Mouse (Mus musculus): ENCODE data around the gene Ttll2.
"Not testable (repeated sequence)": the region's sequence is repeated elsewhere in the genome, so short reads cannot be mapped to it uniquely, and the experiment has no call there.

- TF ChIP-seq POLR2A (IDR thresholded peaks at IDR 0.05; ENCODE audit: low read depth, low read length); ELF1 (IDR thresholded peaks at IDR 0.05; ENCODE audit: low read depth, low read length); CTCF (conservative IDR thresholded peaks at IDR 0.05 in 1 of 2, IDR thresholded peaks at IDR 0.05 in 1 of 2; ENCODE audit: low read depth in 2 of 2, low read length in 2 of 2); EP300 (IDR thresholded peaks at IDR 0.05; ENCODE audit: low read length); NRF1 (IDR thresholded peaks at IDR 0.05; ENCODE audit: low read depth, low read length); SMC3 (IDR thresholded peaks at IDR 0.05; ENCODE audit: low read depth, low read length); ZNF384 (IDR thresholded peaks at IDR 0.05; ENCODE audit: low read depth, low read length); ZMIZ1 (IDR thresholded peaks at IDR 0.05; ENCODE audit: low read depth, low read length); TCF12 (IDR thresholded peaks at IDR 0.05; ENCODE audit: low read depth, low read length); MAFK (IDR thresholded peaks at IDR 0.05; ENCODE audit: insufficient replicate concordance, low read length); MAX (IDR thresholded peaks at IDR 0.05; ENCODE audit: low read length); ETS1 (conservative IDR thresholded peaks at IDR 0.05; ENCODE audit: low read depth, low read length); SIN3A (IDR thresholded peaks at IDR 0.05; ENCODE audit: low read length); USF1 (IDR thresholded peaks at IDR 0.05; ENCODE audit: low read depth, low read length): not testable (repeated sequence)
Observed at GRCm38 (mm10) chr17:7377907-7378306, 25.4 kb upstream of the Ttll2 start.
